Mouse (Mus musculus) spleen, postnatal 10 days (tissue): ENCODE measurements around the gene Dusp16.
A peak's percentile ranks its signal among the peaks of the same experiment; 100 is the strongest.

Experiments
- DNase-seq, 2 experiments: peaks; one replicate each; pipeline ENCODE4 v3.0.0; 2021 to 2022; ENCODE audit warnings: low spot score in 2 of 2

Dusp16 gene

GRCm38 (mm10) chr6:134792141-134793045 lies at the start of gene Dusp16:
Gene Dusp16, minus strand, starts transcription at chr6:134792625.
- DNase-seq, result peak; percentile 64 to 81

DNA sequence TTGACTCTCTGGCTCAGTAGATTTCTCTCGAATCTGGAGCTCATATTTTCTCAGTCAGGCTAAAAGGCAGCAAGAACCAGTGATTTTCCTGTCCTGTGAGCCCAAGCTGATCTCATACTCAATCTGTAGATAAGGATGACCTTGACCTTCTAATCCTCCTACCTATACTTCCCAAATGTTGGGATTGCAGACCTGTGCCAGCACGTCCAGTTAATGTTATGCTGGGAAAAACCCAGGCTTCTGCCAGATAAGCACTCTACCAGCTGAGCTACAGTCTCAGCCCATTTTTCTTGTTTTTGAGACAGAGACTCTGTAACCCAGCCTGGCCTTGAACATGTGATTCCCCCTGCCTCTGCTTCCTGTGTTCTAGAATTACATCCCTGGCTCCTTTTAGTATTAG lies 47.9 kb upstream of the Dusp16 start:
- no peak for DNase-seq

DNA sequence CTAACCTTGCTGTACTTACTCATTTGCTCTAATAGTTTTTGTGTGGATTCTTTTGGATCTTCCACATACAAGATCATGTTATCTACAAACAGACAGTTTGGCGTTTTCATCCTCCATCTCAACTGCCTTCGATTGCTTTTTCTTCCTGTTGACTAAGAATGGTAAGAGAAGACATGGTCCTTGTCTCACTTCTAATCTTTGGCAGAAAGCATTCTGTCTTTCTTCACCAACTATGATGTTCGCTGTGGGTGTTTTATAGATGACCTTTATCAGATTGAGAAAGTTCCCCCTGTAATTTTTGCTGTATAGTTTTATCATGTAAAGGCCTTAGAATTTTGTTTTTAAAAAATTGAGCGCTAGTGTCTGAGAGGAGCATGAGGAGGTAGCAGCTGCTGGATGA lies 45.7 kb upstream of the Dusp16 start:
- no peak for DNase-seq

GRCm38 (mm10) chr6:134834585-134835251 lies 42.3 kb upstream of the Dusp16 start:
- DNase-seq, result no peak

- DNase-seq, result no peak
These were observed 38.4 kb upstream of the Dusp16 start for GRCm38 (mm10) chr6:134830776-134831175.

GRCm38 (mm10) chr6:134829786-134830700 lies 37.6 kb upstream of the Dusp16 start, which contains the start of gene Crebl2:
Gene Crebl2, plus strand, starts transcription at chr6:134830154.
- peak; percentile 99 to 100 for DNase-seq

DNA sequence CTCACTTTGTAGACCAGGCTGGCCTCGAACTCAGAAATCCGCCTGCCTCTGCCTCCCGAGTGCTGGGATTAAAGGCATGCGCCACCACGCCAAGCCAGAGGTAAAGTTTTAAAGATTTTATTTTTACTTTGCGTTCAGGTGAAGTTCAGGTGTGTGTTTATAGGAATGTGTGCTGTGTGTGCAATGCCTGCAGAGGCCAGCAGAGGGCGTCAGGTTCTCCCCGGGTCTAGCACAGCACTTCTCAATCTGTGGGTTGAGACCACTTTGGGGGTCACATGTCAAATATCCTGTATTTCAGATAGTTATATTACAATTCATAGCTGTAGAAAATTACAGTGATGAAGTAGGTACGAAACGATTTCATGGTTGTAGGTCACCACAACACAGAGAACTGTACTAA lies 30.4 kb upstream of the Dusp16 start:
- peak in 1 of 2 experiments; percentile 58 for DNase-seq

DNA sequence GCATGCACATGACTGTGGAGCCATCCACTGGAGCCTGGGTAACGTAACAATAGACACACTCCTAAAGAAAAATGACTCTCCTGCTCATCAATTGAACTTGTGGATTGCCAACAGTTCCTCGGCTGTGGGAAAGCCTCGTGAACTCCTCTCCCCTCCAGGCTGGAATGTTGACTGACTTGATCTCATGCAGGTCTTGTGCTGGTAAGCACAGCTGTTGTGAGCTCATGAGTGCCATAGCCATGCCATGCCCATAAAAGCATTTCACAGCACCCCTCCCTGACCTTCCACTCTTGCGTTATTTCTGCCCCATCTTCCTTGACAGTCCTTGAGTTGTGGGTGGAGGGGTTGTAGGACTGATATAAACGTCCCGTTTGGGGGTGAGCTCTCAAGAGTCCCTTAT lies 28.0 kb upstream of the Dusp16 start:
- DNase-seq, result no peak

DNA sequence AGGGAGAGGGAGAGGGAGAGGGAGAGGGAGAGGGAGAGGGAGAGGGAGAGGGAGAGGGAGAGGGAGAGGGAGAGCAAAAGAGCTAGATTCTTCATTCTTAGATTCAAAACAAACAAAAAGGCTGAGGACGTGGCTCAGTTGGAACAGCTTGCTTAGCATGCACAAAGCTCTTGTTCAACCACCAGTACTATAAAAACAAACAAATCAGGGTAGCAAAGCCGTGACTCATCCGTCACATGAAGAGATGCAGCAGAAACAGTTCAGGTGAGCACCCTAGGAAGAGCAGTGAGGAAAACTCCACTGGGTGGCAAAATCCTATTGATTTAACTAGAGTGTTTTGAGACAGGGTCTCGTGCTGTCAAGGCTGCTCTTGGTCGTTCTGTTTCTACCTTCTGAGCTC lies 27.3 kb upstream of the Dusp16 start:
- DNase-seq, result no peak

DNA sequence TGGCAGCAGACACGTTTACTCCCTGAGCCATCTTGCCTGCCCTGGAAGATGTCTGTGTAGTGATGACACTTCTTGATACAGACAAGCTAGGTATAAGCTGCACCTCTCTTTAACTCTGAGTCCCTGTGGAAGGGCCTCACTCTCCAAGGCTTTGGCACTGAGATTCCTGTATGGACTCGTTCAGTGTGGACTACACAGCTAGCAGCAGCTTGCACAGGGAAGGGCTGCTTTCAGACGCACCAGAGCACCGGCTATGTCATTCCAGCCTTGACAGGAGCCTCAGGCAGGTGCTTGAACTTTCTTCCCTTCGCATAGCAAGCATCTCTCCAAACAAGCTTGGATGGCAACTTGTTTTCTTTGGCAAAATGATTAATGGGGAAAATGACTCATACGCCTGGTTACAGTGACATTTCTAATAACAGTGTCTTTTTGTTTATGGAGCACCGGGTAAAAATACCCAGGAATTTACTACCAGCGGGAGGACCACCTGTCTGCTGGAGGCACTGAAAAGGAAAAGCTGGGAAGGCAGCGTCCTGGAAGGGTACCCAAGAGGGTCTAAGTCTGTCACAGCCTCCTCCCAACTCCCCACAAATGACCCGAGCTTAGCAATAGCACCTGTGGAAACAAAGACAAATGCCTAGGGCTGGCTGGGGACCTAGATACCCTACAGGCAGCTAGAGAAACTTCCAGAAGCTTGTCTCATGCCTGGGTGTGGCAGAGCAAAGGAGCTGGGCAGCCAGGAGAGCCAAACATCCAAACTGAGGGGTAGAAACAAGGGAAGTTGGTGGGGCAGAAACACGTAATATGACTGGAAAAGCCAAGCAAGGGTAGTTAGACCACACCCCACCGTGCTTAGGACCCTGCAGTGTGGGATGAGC lies 24.9 kb upstream of the Dusp16 start:
- DNase-seq, result no peak

DNA sequence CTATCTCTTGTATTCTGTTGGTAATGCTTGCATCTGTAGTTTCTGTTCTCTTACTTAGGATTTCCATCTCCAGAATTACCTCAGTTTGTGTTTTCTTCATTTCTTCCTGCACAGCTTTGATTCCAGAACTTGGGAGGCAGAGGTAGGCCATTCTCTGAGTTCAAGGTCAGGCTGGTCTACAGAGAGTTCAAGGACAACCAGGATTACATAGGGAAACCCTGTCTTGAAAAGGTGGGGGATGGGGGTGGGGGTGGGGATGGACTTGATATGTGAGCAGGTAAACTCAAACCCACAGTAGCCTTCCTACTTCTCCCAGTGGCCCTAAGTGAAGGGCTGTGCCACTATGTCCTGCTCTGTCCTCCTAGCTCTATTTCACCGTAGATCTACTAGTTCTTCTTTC lies 20.6 kb upstream of the Dusp16 start:
- no peak for DNase-seq

- no peak for DNase-seq
These were observed 15.4 kb upstream of the Dusp16 start for GRCm38 (mm10) chr6:134807794-134808193.

DNA sequence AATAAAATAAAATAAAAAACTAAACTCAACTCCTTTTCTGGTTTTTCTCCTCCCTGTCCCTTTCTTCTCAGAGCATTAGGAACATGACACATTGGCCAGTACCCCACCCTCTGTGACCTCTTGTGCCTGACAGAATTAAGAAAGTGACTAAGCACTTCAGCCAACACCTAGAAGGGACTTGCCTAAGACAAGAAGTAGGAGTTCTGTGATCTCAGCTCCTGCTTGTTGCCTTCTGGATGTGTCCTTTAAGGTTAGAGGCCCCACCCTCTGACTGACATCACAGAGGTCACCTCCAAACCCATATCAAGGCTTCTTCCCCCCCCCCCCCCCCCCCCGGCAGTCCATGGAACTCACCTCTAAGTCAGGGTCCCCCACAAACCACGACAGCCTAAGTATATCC lies 14.7 kb upstream of the Dusp16 start:
- no peak for DNase-seq

DNA sequence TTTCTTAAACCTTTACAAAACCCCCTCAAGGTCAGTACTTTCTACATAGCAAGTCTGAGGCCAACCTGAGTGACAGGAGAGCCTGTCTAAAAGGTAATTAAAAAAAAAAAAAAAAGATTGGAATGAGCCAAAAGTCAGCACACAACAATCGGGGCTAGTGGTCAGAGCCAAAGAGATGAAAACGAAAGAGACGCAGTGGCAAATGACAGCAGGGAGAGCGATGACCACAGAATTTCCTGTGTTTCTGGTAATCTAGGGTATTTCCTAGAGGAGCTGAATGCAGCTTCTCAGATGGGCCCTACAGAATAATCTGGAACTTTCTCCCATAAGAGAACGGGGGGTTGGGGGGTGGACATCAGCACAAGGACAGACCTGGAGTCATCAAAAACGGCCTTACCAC lies 13.7 kb upstream of the Dusp16 start:
- no peak for DNase-seq

- no peak for DNase-seq
These were observed 12.4 kb upstream of the Dusp16 start for GRCm38 (mm10) chr6:134804736-134805277.

DNA sequence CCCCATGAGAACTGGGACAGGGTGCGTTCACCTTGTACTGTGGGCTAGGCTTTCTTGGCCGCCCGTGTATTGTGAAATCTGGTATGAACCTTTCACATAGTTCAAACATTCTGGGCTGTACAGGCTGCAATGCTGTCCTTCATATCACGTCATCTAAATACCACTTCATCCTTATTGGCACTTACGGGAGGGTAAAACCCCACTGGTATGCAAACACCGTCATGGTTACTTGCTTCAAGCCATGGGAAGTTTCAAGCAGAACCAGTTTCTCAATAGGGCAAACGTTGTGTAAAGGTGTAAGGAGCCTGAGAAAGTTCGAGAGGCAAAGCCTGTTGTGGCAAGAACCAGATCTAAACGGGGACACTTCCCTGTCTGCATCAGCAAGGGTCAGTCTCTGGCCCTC lies 10.2 kb upstream of the Dusp16 start:
- DNase-seq, result no peak

GRCm38 (mm10) chr6:134801483-134801882 lies 9.1 kb upstream of the Dusp16 start:
- DNase-seq, result no peak

GRCm38 (mm10) chr6:134796297-134796696 lies 3.9 kb upstream of the Dusp16 start:
- DNase-seq, result no peak

GRCm38 (mm10) chr6:134793911-134794520 lies 1.6 kb upstream of the Dusp16 start:
- peak; percentile 83 to 90 for DNase-seq
